Mouse (Mus musculus) limb, embryonic 10.5 days (tissue): ENCODE measurements around the gene Rpl3. TPM values are rescaled to one million over a fixed set of nuclear protein-coding genes. Genes with fewer than 3 reads are reported as not detected.

ENCODE experiments used
- DNase-seq: peaks from one replicate; pipeline ENCODE4 v3.0.0-alpha.2; 2017; ENCODE audit warnings: low spot score
- H3K27ac ChIP-seq: fragments of 300-500 bp; sonication (generic); 2 replicates; pipeline ENCODE4 v1.5.1; 2016; ENCODE audit warnings: mild to moderate bottlenecking
- H3K27me3 ChIP-seq: fragments of 300-500 bp; sonication (generic); 2 replicates; pipeline ENCODE4 v1.6.1; 2016; ENCODE audit warnings: low read depth, mild to moderate bottlenecking; ENCODE audit not compliant: poor library complexity, severe bottlenecking
- H3K36me3 ChIP-seq: fragments of 300-500 bp; sonication (generic); 2 replicates; pipeline ENCODE4 v1.6.1; 2016; ENCODE audit warnings: mild to moderate bottlenecking, moderate library complexity
- H3K4me1 ChIP-seq: fragments of 300-500 bp; sonication (generic); 2 replicates; pipeline ENCODE4 v1.6.1; 2016
- H3K4me3 ChIP-seq: fragments of 300-500 bp; sonication (generic); 2 replicates; pipeline ENCODE4 v1.5.1; 2016; ENCODE audit warnings: mild to moderate bottlenecking, moderate library complexity
- H3K9me3 ChIP-seq: fragments of 300-500 bp; sonication (generic); replicated peaks from 2 replicates; pipeline ENCODE4 v1.6.1; 2016; ENCODE audit warnings: mild to moderate bottlenecking
- WGBS: fragments of 180-500 bp; shearing (Covaris S2); methylation state at CpG from one replicate; pipeline ENCODE4 v1.1.7; 2016; 5-methylcytosine and 5-hydroxymethylcytosine counted together
- polyA plus RNA-seq: library from polyadenylated mRNA; unstranded; fragments of >200 nt; fragmentation: Nextera tagmentation; extraction: Ambion mirVana; gene quantifications from 2 replicates; pipeline ENCODE4 v1.2.1, GENCODE M21; 2016

The Rpl3 gene
- polyA plus RNA-seq, result 1,077 and 1,189 TPM in 2 replicates

DNA sequence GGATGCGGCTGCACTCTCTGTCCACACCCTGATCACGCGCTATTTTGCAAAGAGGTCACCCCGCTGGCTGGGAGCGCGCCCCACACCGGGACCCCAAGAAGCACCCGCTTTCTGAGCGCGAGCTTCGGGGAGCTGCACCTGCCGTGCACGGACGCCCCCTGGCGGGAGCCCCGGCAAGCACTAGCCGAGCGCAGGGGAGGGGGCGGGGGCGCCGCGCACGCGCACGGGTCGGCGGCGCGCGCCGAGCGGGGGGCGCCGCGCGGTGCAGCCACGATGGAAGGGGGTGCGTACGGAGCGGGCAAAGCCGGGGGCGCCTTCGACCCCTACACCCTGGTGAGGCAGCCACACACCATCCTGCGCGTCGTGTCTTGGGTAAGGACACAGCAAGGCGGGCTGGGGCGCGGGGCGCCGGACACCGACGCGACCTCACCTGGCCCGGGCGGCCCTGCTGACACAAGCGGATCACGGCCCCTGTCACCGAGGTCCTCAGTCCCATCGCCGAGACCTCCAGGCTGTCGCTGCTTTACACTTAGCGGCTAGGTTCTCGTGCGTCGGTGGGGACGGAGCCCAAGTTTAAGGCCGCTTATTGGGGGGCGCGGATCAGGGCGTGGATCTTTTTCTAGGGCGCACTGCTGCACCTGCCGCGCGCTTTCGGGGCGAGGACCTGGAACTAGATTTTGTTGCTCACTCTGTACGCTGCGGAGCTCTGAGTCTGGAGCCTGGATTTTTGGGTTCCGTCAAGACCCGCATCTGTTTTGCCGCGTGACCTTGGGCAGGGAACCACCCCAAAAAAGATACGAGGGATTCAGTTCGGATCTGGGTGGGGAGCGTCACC is at the start of gene Rpl3, which contains the start of gene Syngr1:
Gene Rpl3 (minus strand): TSS at position 748 of the 835 bp plus-strand sequence.
Gene Syngr1 (plus strand): TSS at position 214 of the 835 bp plus-strand sequence.
- peak within 1 kb of the TSS; percentile 48 for H3K27ac ChIP-seq
- peak within 1 kb of the TSS; percentile 71 for H3K4me3 ChIP-seq
- DNase-seq, result peak; percentile 84
- H3K27me3 ChIP-seq, result peaks cover 67% of the 10 kb centered on the region
- 1% methylated on average over 81 of the region's 86 CpGs for WGBS
- H3K9me3 ChIP-seq, result no peaks in the 10 kb centered on the region
- peaks cover 24% of the 10 kb centered on the region for H3K4me1 ChIP-seq
- H3K36me3 ChIP-seq, result no peaks in the 10 kb centered on the region

DNA sequence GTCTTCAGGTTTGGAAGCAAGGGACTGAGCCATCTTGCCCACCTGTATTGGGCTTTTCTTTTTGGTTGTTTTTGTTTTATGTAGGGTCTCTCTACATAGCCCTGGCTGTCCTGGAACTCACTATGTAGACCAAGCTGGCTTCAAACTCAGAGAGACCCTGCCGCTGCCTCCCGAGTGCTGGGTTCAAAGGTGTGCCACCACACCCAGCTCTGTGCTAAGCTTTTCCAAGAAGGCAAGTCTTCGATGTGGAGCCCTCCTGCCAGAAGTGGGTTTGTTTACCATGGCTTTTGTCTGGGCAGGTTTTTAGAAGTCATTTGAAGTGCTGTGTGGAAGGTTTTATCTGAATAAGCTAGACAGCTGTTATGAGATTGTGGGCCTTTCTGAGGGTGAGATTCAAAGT is 49.2 kb upstream of the Rpl3 start:
- Histone ChIP-seq H3K27ac (no peak overlapping the region), H3K36me3 (peaks cover 90% of the 10 kb centered on the region), H3K27me3 (no peaks in the 10 kb centered on the region), H3K9me3 (no peaks in the 10 kb centered on the region), H3K4me1 (no peaks in the 10 kb centered on the region), H3K4me3 (no peak overlapping the region)
- no peak for DNase-seq
- WGBS, result 94% methylated on average over 3 of the region's 3 CpGs

DNA sequence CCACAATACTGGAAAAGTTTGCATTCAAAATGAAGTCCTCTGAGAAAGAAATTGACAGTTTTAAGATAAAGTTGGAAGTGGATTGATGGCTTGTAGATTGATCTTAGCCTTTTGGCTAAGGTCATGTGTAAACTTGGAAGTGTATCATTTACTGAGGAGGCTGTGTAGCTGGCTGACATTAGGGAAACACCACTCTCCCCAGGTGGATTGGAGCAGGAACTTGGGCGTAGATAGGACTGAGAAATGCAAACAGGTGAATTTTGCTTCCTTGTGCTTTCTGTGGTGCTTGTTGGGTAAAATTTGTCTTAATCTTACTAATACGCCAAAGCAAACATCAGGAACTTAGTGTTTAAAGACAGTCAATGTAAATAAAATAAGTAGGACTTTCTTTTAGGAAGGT is 48.6 kb upstream of the Rpl3 start:
- Histone ChIP-seq H3K4me1 (no peaks in the 10 kb centered on the region), H3K36me3 (peaks cover 90% of the 10 kb centered on the region), H3K9me3 (no peaks in the 10 kb centered on the region), H3K27me3 (no peaks in the 10 kb centered on the region), H3K4me3 (no peak overlapping the region), H3K27ac (no peak overlapping the region)
- WGBS, result 96% methylated on average over 2 of the region's 2 CpGs
- DNase-seq, result no peak

DNA sequence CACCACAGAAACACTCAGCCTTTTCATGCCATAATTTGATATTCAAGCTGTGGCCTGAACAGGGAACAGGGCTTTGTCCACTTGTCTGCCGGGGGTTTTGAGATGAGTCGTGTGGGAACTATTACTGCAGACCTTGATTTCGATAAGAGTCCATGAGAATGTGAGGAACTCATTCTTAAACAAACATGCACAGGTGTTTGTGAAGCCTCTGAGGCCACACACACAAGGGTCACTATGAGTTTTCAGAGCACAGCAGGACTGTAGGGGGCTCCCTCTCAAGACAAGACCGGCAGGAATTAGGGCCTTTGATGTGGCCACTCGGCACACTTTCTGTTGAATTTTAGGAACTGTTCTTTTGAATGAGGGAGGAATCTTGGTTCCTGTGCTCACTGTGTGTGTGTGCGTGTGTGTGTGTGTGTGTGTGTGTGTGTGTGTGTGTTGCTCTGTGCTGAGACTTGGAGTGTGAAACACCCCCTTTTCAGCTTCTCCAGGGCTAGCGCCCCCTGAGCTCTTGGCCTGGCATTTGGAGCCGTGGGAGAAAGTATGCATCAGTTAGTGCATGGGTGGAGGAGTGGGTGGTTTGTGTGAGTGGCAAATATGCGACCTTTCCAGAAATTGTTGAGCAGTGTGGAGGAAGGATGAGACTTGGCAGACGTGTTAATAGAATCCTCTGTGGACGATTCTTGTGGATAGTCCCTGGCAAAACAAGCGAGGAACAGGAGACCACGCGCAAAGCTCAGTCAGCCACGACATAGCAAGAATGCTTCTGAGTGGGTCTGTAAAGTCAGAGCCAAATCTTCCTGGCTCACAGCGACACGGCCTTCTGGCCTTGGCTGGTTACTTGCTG is 46.5 kb upstream of the Rpl3 start:
- no peaks in the 10 kb centered on the region for H3K9me3 ChIP-seq
- H3K36me3 ChIP-seq, result peaks cover 70% of the 10 kb centered on the region
- no peak overlapping the region for H3K27ac ChIP-seq
- H3K4me1 ChIP-seq, result peaks cover 14% of the 10 kb centered on the region
- no peak for DNase-seq
- no peaks in the 10 kb centered on the region for H3K27me3 ChIP-seq
- WGBS, result 89% methylated on average over 17 of the region's 17 CpGs
- H3K4me3 ChIP-seq, result no peak overlapping the region

DNA sequence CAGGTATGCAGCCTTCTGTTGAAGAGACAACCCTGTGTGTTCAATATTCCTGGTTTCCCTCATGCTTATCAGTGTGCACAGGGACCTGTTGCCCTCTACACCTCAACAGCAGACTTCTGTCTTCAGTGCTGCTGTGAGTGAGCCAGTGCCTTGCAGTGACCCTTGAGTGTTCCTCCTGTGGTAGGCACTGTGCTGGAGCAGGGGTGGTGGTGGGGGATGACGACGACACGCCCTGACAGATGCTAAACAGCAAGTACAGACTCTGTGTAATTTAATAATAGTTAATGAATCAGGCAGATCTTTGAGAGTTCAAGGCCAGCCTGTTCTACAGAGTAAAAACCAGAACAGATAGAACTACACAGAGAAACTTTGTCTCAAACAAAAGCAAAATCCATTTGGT is 45.0 kb upstream of the Rpl3 start:
- H3K4me3 ChIP-seq, result no peak overlapping the region
- no peak for DNase-seq
- 93% methylated on average over 3 of the region's 3 CpGs for WGBS
- no peak overlapping the region for H3K27ac ChIP-seq
- peaks cover 54% of the 10 kb centered on the region for H3K36me3 ChIP-seq
- peaks cover 18% of the 10 kb centered on the region for H3K4me1 ChIP-seq
- H3K27me3 ChIP-seq, result no peaks in the 10 kb centered on the region
- H3K9me3 ChIP-seq, result no peaks in the 10 kb centered on the region

DNA sequence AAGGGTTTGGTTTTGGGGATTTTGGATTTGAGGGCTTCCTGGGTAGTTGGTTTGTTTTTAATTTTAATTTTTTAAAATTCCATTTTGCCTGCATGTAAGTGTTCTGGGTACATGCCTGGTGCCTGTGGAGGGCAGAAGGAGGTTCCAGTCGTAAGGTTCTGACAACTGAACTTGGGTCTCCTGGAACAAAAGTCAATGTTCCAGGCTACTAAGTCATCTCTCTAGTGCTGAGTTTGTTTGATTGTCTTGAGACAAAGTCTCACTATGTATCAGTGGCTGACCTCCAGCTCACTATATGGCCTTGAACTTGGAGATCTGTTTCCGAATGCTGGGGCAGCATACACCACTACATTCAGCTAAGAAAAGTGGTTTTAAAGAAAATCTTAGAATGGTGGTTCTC is 43.8 kb upstream of the Rpl3 start:
- 97% methylated on average over 2 of the region's 2 CpGs for WGBS

DNA sequence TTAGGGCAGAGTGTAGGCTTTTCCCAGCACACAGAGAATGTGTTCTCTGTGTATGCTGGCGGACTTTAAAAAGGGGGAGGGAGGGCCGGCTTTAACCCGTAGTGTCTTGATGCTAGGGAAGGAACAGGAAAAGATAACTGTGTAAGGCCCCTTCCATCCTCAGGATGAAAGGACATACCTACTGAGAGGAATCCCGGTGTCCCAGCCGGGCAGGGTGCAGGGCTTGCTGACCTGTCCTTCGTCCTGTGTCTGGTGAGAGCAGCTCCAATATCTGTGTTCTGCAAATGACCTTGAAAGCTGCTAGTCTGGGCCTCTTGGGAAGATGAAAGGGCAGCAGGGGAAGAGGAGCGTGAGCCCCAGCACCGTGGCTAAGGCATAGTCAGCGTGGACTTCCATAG is 42.8 kb upstream of the Rpl3 start:
- Histone ChIP-seq H3K27me3 (no peaks in the 10 kb centered on the region), H3K4me1 (peaks cover 18% of the 10 kb centered on the region), H3K4me3 (peak overlapping the region; percentile 84), H3K27ac (peak overlapping the region; percentile 100), H3K9me3 (no peaks in the 10 kb centered on the region), H3K36me3 (peaks cover 32% of the 10 kb centered on the region)
- DNase-seq, result no peak
- 83% methylated on average over 9 of the region's 9 CpGs for WGBS

More for the DNA sequence above, 43.8 kb upstream of the Rpl3 start:
- H3K4me1 ChIP-seq, result peaks cover 18% of the 10 kb centered on the region
- peaks cover 43% of the 10 kb centered on the region for H3K36me3 ChIP-seq
- no peaks in the 10 kb centered on the region for H3K9me3 ChIP-seq
- H3K4me3 ChIP-seq, result no peak overlapping the region
- H3K27me3 ChIP-seq, result no peaks in the 10 kb centered on the region
- no peak overlapping the region for H3K27ac ChIP-seq
- no peak for DNase-seq

DNA sequence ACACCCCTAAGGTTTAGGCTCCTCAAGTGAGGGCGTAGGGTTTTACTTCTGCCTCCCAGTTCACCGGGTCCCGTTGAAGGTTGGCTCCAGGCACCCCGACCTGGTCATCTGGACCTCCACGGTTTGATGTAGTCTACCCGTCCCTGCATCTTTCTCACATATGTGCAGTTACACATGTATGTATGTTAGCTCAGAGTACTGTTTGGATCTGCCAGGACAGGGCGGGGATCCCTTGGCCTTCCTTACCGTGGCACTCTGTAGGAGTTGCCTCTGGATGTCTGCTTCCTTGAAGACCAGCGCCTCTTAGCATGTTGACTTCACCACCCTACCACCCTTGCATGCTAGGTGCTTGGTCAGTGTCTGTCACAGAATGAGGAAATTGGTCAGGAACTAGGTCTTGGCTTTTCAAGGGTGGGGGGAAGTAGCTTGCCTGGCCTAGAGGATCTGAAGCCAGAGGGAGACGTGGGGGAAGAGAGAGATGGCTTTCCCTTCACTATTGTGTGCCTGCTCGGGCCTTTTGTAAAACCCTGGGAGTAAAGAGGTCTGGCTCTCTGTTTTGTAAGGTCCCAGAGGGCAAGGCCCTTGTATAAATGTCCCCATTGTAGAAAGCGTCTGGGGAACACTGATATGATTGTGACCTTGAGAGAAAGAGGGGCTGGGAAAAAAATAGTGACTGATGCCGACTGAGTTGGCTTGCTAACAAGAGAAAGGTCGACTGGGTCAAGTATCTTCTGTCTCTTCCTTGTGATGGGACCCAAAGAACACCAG is 42.2 kb upstream of the Rpl3 start:
- 31% methylated on average over 14 of the region's 14 CpGs for WGBS
- H3K4me3 ChIP-seq, result peak overlapping the region; percentile 84
- DNase-seq, result no peak
- H3K27me3 ChIP-seq, result no peaks in the 10 kb centered on the region
- no peaks in the 10 kb centered on the region for H3K9me3 ChIP-seq
- peak overlapping the region; percentile 100 for H3K27ac ChIP-seq
- H3K4me1 ChIP-seq, result peaks cover 18% of the 10 kb centered on the region
- peaks cover 27% of the 10 kb centered on the region for H3K36me3 ChIP-seq

DNA sequence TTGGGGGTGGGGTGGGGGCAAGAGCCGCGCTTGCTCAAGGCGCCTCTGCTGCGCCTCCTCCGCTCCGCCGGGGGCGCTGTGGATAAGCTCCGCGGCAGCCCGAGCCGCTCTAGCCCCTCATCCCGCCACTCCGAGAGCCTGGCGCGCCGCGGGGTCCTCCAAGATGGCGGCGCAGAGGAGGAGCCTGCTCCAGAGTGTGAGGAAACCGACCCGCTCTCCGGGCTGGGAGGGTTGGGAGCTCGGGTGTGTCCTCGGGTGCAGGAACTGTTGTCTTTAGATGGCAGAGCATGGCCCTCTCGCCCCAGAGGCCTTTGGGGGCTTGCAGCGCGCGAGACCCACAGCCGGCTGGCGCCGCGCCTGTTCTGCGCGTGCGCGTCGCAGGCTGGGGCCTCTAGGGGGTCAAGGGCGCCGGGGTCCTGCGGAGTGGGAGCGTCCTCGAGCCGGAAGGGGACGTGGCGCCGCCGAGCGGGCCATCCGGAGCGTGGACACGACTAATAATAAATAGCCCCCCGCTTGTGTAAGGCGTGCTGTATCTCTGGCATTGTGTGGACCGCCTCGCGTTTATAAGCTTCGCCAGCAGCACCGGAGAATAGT is 41.4 kb upstream of the Rpl3 start, which contains the start of gene Tab1:
Gene Tab1 (plus strand): TSS at position 135 of the 594 bp plus-strand sequence.
- DNase-seq, result peak; percentile 96
- Histone ChIP-seq H3K4me1 (peaks cover 18% of the 10 kb centered on the region), H3K27ac (peak within 1 kb of the TSS; percentile 100), H3K36me3 (peaks cover 20% of the 10 kb centered on the region), H3K27me3 (no peaks in the 10 kb centered on the region), H3K4me3 (peak within 1 kb of the TSS; percentile 84), H3K9me3 (no peaks in the 10 kb centered on the region)
- under 1% methylated on average over 59 of the region's 59 CpGs for WGBS

DNA sequence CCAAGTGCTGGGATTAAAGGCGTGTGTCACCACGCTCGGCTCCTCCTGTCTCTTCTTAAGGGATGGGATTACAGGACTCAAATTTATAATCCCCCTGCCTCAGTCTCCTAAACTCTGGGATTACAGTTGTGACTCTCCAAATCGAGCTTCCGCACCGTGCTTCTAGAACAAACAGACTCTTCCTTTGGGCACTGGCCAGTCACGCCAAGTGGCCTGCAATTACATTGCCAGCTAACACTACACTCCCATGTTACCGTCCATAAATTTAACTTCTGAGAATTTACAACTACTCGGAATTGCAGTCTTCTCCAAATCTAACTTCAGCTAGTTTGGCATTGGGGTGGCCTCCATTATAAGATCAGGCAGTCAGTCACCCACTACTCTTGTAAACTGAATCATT is 40.8 kb upstream of the Rpl3 start:
- H3K27ac ChIP-seq, result peak overlapping the region; percentile 100
- no peaks in the 10 kb centered on the region for H3K27me3 ChIP-seq
- H3K36me3 ChIP-seq, result peaks cover 17% of the 10 kb centered on the region
- peak overlapping the region; percentile 84 for H3K4me3 ChIP-seq
- 80% methylated on average over 9 of the region's 9 CpGs for WGBS
- H3K9me3 ChIP-seq, result no peaks in the 10 kb centered on the region
- DNase-seq, result no peak
- H3K4me1 ChIP-seq, result peaks cover 18% of the 10 kb centered on the region

DNA sequence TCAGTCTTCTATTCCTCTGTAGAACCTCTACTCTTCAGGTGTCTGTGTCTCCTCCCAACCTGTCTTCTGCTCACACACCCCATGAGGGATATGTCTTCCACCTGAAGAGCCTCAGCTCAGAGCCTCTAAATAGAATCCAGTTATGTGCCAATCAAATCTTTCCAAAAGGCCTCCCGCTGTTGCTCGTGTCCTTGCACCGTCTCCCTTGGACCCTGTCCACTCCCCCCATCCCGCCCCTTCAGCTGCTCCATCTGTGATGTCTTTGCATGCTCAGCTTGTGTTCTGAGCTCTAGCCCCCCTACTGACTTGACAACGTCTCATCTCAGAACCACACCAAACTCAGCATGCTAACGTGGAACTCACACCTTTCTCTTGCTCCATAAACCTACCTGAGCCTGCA is 39.8 kb upstream of the Rpl3 start:
- Histone ChIP-seq H3K36me3 (peaks cover 6% of the 10 kb centered on the region), H3K9me3 (no peaks in the 10 kb centered on the region), H3K27me3 (no peaks in the 10 kb centered on the region), H3K4me3 (no peak overlapping the region), H3K4me1 (peaks cover 18% of the 10 kb centered on the region), H3K27ac (no peak overlapping the region)
- WGBS, result 86% methylated on average over 6 of the region's 6 CpGs
- DNase-seq, result no peak

DNA sequence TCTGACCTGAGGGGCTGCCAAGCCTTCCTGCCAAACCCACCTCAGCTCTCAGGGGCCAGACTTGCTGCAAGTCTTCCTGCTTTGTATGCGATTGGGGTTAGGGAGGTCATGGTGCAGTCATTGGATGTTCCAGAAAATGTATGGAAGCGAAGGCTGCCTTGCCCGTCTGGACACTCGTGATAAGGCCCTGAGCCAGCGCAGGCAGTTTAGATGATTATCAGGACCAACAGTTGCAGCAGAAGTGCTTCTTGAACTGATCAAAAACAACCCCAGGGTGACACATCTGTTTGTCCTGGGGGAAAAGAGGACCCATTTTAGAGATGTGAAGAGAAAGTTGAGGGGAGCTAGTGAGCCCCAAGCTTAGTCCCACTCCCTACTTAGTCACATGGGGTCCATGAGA is 39.0 kb upstream of the Rpl3 start:
- no peak overlapping the region for H3K4me3 ChIP-seq
- no peaks in the 10 kb centered on the region for H3K9me3 ChIP-seq
- H3K27ac ChIP-seq, result no peak overlapping the region
- H3K27me3 ChIP-seq, result no peaks in the 10 kb centered on the region
- WGBS, result 81% methylated on average over 5 of the region's 5 CpGs
- peaks cover 18% of the 10 kb centered on the region for H3K4me1 ChIP-seq
- H3K36me3 ChIP-seq, result no peaks in the 10 kb centered on the region
- DNase-seq, result no peak
